Mouse (Mus musculus): ENCODE results near the gene Grin2b.

DNA sequence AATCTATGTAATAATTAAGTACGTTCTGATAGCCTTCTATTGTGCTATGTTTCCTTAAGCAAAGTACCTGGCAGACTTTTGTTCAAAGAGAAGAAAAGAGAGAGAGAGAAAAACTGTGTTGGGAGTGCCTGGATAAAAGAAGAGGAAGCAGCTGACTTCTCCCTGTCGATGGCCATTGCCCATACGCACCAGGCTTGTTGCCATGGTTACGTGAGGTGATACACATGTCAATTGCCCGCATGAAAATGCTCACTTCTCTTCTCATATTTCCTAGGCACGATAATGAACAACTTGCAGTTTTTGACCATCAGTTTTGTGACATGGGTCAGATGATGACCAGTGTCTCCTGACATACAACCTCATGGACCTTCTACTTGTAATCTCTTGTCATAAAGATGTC lies 262.2 kb downstream of the Grin2b start:
- no peak for TF ChIP-seq POLR2A (IDR thresholded peaks at IDR 0.05; ENCODE audit: insufficient read depth, low read depth, low read length)
- TF ChIP-seq CTCF (IDR thresholded peaks at IDR 0.05; ENCODE audit: insufficient read depth, low read depth, low read length): no peak

Measured in olfactory bulb, adult 2 months (tissue).